Mouse (Mus musculus): ENCODE results near the gene Lrmda. TPM values are rescaled to one million over a fixed set of nuclear protein-coding genes. Genes with fewer than 3 reads are reported as not detected.

The Lrmda gene
- polyA plus RNA-seq, 1 experiment from 2014 or later = 0.23 TPM

- no peaks in the 10 kb centered on the region for H3K36me3 ChIP-seq
- no peaks in the 10 kb centered on the region for H3K4me1 ChIP-seq
- no peak for ATAC-seq
- H3K9me3 ChIP-seq (replicated peaks) = no peaks in the 10 kb centered on the region
- H3K4me3 ChIP-seq = no peak overlapping the region
- WGBS (ENCODE audit: insufficient replicate concordance) = 76% methylated on average over 15 of the region's 15 CpGs
- no peak overlapping the region for H3K4me2 ChIP-seq
- H3K27me3 ChIP-seq (replicated peaks) = no peaks in the 10 kb centered on the region
- no peak overlapping the region for H3K27ac ChIP-seq
- H3K9ac ChIP-seq = no peak overlapping the region
Observed at GRCm38 (mm10) chr14:22284823-22285517, 265.5 kb downstream of the Lrmda start.

GRCm38 (mm10) chr14:22285826-22286225 is 266.3 kb downstream of the Lrmda start:
- H3K4me1 ChIP-seq = no peaks in the 10 kb centered on the region
- H3K4me2 ChIP-seq = no peak overlapping the region
- 48% methylated on average over 4 of the region's 4 CpGs for WGBS (ENCODE audit: insufficient replicate concordance)
- H3K9me3 ChIP-seq (replicated peaks) = no peaks in the 10 kb centered on the region
- H3K27ac ChIP-seq = no peak overlapping the region
- H3K27me3 ChIP-seq (replicated peaks) = no peaks in the 10 kb centered on the region
- no peak for ATAC-seq
- no peak overlapping the region for H3K9ac ChIP-seq
- no peak overlapping the region for H3K4me3 ChIP-seq
- no peaks in the 10 kb centered on the region for H3K36me3 ChIP-seq

- 43% methylated on average over 10 of the region's 10 CpGs for WGBS (ENCODE audit: insufficient replicate concordance)
Observed at GRCm38 (mm10) chr14:22288179-22288578, 268.7 kb downstream of the Lrmda start.

GRCm38 (mm10) chr14:22289380-22289922 is 269.9 kb downstream of the Lrmda start:
- no peak for ATAC-seq
- 71% methylated on average over 15 of the region's 15 CpGs for WGBS (ENCODE audit: insufficient replicate concordance)
- no peaks in the 10 kb centered on the region for H3K4me1 ChIP-seq
- no peaks in the 10 kb centered on the region for H3K9me3 ChIP-seq (replicated peaks)
- no peaks in the 10 kb centered on the region for H3K36me3 ChIP-seq
- no peak overlapping the region for H3K27ac ChIP-seq
- H3K4me3 ChIP-seq = no peak overlapping the region
- H3K9ac ChIP-seq = no peak overlapping the region
- H3K4me2 ChIP-seq = no peak overlapping the region
- no peaks in the 10 kb centered on the region for H3K27me3 ChIP-seq (replicated peaks)

More at GRCm38 (mm10) chr14:22288179-22288578, 268.7 kb downstream of the Lrmda start:
- H3K9me3 ChIP-seq (replicated peaks) = no peaks in the 10 kb centered on the region
- no peak for ATAC-seq
- H3K27ac ChIP-seq = no peak overlapping the region
- H3K4me1 ChIP-seq = no peaks in the 10 kb centered on the region
- H3K36me3 ChIP-seq = no peaks in the 10 kb centered on the region
- H3K27me3 ChIP-seq (replicated peaks) = no peaks in the 10 kb centered on the region
- no peak overlapping the region for H3K4me3 ChIP-seq
- H3K9ac ChIP-seq = no peak overlapping the region
- H3K4me2 ChIP-seq = no peak overlapping the region

- H3K9ac ChIP-seq = no peak overlapping the region
- ATAC-seq = no peak
- no peak overlapping the region for H3K4me3 ChIP-seq
- 70% methylated on average over 4 of the region's 4 CpGs for WGBS (ENCODE audit: insufficient replicate concordance)
- no peak overlapping the region for H3K4me2 ChIP-seq
- H3K4me1 ChIP-seq = no peaks in the 10 kb centered on the region
- no peak overlapping the region for H3K27ac ChIP-seq
- H3K36me3 ChIP-seq = no peaks in the 10 kb centered on the region
- H3K27me3 ChIP-seq (replicated peaks) = no peaks in the 10 kb centered on the region
- no peaks in the 10 kb centered on the region for H3K9me3 ChIP-seq (replicated peaks)
Observed at GRCm38 (mm10) chr14:22294371-22294770, 274.9 kb downstream of the Lrmda start.

- H3K4me2 ChIP-seq = no peak overlapping the region
- no peak for ATAC-seq
- H3K27ac ChIP-seq = no peak overlapping the region
- H3K27me3 ChIP-seq (replicated peaks) = no peaks in the 10 kb centered on the region
- H3K9ac ChIP-seq = no peak overlapping the region
- no peaks in the 10 kb centered on the region for H3K36me3 ChIP-seq
- 40% methylated on average over 3 of the region's 3 CpGs for WGBS (ENCODE audit: insufficient replicate concordance)
- H3K4me3 ChIP-seq = no peak overlapping the region
- no peaks in the 10 kb centered on the region for H3K4me1 ChIP-seq
- no peaks in the 10 kb centered on the region for H3K9me3 ChIP-seq (replicated peaks)
Observed at GRCm38 (mm10) chr14:22296655-22297239, 277.2 kb downstream of the Lrmda start.

- H3K4me2 ChIP-seq = no peak overlapping the region
- no peaks in the 10 kb centered on the region for H3K4me1 ChIP-seq
- no peak overlapping the region for H3K9ac ChIP-seq
- H3K36me3 ChIP-seq = no peaks in the 10 kb centered on the region
- no peaks in the 10 kb centered on the region for H3K9me3 ChIP-seq (replicated peaks)
- H3K4me3 ChIP-seq = no peak overlapping the region
- no peak for ATAC-seq
- H3K27me3 ChIP-seq (replicated peaks) = no peaks in the 10 kb centered on the region
- 61% methylated on average over 5 of the region's 5 CpGs for WGBS (ENCODE audit: insufficient replicate concordance)
- H3K27ac ChIP-seq = no peak overlapping the region
Observed at GRCm38 (mm10) chr14:22306759-22307158, 287.2 kb downstream of the Lrmda start.

- no peaks in the 10 kb centered on the region for H3K9me3 ChIP-seq (replicated peaks)
- H3K36me3 ChIP-seq = no peaks in the 10 kb centered on the region
- no peak overlapping the region for H3K4me3 ChIP-seq
- no peaks in the 10 kb centered on the region for H3K4me1 ChIP-seq
- 67% methylated on average over 6 of the region's 6 CpGs for WGBS (ENCODE audit: insufficient replicate concordance)
- H3K27me3 ChIP-seq (replicated peaks) = no peaks in the 10 kb centered on the region
- no peak overlapping the region for H3K27ac ChIP-seq
- no peak overlapping the region for H3K9ac ChIP-seq
- no peak for ATAC-seq
- no peak overlapping the region for H3K4me2 ChIP-seq
Observed at GRCm38 (mm10) chr14:22308059-22308458, 288.5 kb downstream of the Lrmda start.

GRCm38 (mm10) chr14:22323058-22323457 is 303.5 kb downstream of the Lrmda start:
- 76% methylated on average over 1 of the region's 1 CpGs for WGBS (ENCODE audit: insufficient replicate concordance)
- Histone ChIP-seq H3K4me2 (no peak overlapping the region), H3K27me3 (replicated peaks) (no peaks in the 10 kb centered on the region), H3K4me1 (no peaks in the 10 kb centered on the region), H3K4me3 (no peak overlapping the region), H3K36me3 (no peaks in the 10 kb centered on the region), H3K27ac (no peak overlapping the region), H3K9ac (no peak overlapping the region), H3K9me3 (replicated peaks) (no peaks in the 10 kb centered on the region)
- ATAC-seq = no peak

- Histone ChIP-seq H3K36me3 (no peaks in the 10 kb centered on the region), H3K27ac (no peak overlapping the region), H3K4me2 (no peak overlapping the region), H3K9me3 (replicated peaks) (no peaks in the 10 kb centered on the region), H3K4me1 (no peaks in the 10 kb centered on the region), H3K4me3 (no peak overlapping the region), H3K9ac (no peak overlapping the region), H3K27me3 (replicated peaks) (no peaks in the 10 kb centered on the region)
- 76% methylated on average over 7 of the region's 7 CpGs for WGBS (ENCODE audit: insufficient replicate concordance)
- ATAC-seq = no peak
Observed at GRCm38 (mm10) chr14:22323530-22324292, 304.2 kb downstream of the Lrmda start.

GRCm38 (mm10) chr14:22326218-22326964 is 306.9 kb downstream of the Lrmda start:
- ATAC-seq = no peak
- no peaks in the 10 kb centered on the region for H3K27me3 ChIP-seq (replicated peaks)
- H3K4me1 ChIP-seq = no peaks in the 10 kb centered on the region
- H3K4me3 ChIP-seq = no peak overlapping the region
- H3K4me2 ChIP-seq = no peak overlapping the region
- 68% methylated on average over 11 of the region's 11 CpGs for WGBS (ENCODE audit: insufficient replicate concordance)
- H3K36me3 ChIP-seq = no peaks in the 10 kb centered on the region
- H3K9ac ChIP-seq = no peak overlapping the region
- no peaks in the 10 kb centered on the region for H3K9me3 ChIP-seq (replicated peaks)
- no peak overlapping the region for H3K27ac ChIP-seq
